Comparison of ENCODE assay signal across 1 mouse cellular context in the genomic region with DNA sequence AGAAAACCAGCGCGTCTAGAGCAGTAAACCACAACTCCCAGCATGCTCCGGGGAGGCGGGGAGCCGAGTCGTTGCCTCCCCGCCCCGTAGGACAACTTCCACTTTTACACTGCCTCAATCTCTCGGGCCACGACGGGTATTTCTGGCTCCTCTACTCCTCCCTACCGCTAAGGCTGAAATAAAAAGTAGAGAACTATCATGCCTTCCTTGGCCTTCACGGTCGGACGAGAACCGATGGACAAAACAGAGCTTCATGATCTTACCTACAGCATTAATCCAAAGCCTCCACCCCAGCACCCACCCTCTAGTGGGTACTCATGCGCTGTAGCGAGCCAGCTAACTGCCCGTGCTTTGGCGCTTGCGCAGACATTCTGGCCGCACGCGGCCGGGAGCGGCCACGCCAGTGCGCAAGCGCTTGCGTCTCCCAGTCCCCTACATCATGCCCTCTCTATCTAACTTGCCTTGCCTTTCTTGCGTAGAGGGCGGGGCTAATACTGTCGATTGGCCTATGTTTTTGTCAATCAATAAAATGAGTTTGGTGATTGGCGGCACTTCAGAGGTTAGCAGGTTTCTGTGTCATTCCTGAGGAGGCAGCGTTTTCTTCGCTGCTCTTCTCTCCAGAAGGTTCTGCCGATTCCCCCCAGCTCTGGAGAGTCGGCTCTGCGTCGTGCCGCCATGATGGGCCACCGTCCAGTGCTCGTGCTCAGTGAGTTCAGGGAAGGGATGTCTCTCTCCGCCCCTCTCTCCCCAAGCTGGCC.
TF ChIP-seq lines count a peak whose summit lies in the region.

Gene Tsacc, minus strand, starts transcription at position 439 of the 758 bp plus-strand sequence.
Gene Cct3, plus strand, starts transcription at position 556 of the 758 bp plus-strand sequence.

TF ChIP-seq in myocyte, 11 proteins besides CTCF, POLR2A, EP300 and RAD21 (continued from another document):
- TF ChIP-seq POLR2AphosphoS2 (IDR thresholded peaks at IDR 0.05; ENCODE audit: insufficient read length, low read depth) (peak; percentile 89), REST (IDR thresholded peaks at IDR 0.05; ENCODE audit: insufficient read depth, insufficient read length) (peak; percentile 18), TCF12 (IDR thresholded peaks at IDR 0.05; ENCODE audit: insufficient read depth, poor library complexity, severe bottlenecking) (no peak), SRF (IDR thresholded peaks at IDR 0.05; ENCODE audit: control insufficient read depth, insufficient read length, low read depth) (peak; percentile 94), CEBPB (IDR thresholded peaks at IDR 0.05; ENCODE audit: insufficient read depth, poor library complexity, severe bottlenecking) (no peak), USF1 (IDR thresholded peaks at IDR 0.05; ENCODE audit: low read depth) (no peak), TCF3 (IDR thresholded peaks at IDR 0.05; ENCODE audit: insufficient read length, low read depth) (no peak), MYOD1 (IDR thresholded peaks at IDR 0.05; ENCODE audit: control insufficient read depth in 1 of 3, insufficient read length in 2 of 3, low read depth in 2 of 3) (no peak)
